Mouse (Mus musculus): ENCODE measurements around the gene Adk. TPM values are rescaled to one million over a fixed set of nuclear protein-coding genes. Genes with fewer than 3 reads are reported as not detected.
A peak's percentile ranks its signal among the peaks of the same experiment; 100 is the strongest.

The Adk gene
- polyA plus RNA-seq, 1 experiment from 2014 or later: 180 TPM

DNA sequence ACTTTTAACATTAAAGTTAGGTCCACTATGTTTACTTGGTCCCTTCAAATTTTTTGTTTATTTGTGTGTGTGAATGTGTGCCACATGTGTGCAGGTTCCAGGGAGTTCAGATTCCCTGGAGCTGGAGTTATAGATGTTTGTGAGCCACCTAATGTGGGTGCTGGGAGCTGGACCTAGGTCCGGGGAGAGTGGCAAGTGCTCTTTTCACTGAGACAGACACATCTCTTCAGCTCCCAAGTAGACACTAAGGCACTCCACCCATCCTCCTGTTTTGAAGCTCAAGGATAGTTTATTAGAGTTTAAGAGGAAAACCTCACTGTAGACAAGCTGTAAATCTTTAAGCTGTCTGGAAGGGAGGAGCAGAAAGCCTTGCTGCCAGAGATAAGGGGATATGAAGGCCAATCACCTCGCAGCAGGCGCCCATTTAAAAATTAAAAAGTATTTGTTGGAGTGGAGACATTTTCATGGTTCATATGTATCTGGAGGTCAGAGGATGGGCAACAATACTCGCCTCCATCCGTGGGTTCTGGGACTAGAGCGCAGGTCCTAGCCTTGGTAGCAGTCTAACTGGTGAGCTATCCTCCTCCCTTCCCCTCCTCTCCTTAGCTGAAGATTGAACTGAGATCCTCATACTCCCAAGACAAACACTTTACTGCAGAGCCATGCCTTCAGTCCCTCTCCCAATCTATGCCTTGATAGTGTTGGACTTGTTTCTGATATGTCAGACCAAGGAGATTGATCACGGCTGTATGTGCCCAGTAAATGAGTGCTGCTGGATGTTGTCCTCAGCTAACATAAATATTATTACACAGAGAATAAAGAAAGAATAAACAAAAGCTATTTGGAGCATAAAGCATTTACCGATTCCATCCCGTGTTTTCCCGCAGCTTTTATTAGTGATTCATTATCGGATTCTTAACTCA lies 22.3 kb downstream of the Adk start:
- Histone ChIP-seq H3K36me3 (ENCODE audit: control insufficient read depth, insufficient read depth, low read length) (no peaks in the 10 kb centered on the region), H3K27me3 (replicated peaks; ENCODE audit: control insufficient read depth, insufficient read depth, low read length) (no peaks in the 10 kb centered on the region), H3K9me3 (ENCODE audit: control insufficient read depth, low read length) (no peaks in the 10 kb centered on the region), H3K4me3 (ENCODE audit: low read depth, low read length) (peak overlapping the region; percentile 61; the same call in 1 of the 2 replicates), H3K27ac (ENCODE audit: low read depth) (no peak overlapping the region; the same call in 1 of the 2 replicates), H3K9ac (ENCODE audit: low read length) (no peak overlapping the region), H3K4me1 (replicated peaks; ENCODE audit: control insufficient read depth, insufficient read depth, low read length) (peaks cover 20% of the 10 kb centered on the region), H3K4me2 (ENCODE audit: low read length) (peak overlapping the region; percentile 70)
- DNase-seq (ENCODE audit: low spot score) (no peak), ATAC-seq (replicated peaks; ENCODE audit: low FRiP score, low TSS enrichment, low read depth) (no peak)
- WGBS: 33% methylated on average over 11 of the region's 11 CpGs

DNA sequence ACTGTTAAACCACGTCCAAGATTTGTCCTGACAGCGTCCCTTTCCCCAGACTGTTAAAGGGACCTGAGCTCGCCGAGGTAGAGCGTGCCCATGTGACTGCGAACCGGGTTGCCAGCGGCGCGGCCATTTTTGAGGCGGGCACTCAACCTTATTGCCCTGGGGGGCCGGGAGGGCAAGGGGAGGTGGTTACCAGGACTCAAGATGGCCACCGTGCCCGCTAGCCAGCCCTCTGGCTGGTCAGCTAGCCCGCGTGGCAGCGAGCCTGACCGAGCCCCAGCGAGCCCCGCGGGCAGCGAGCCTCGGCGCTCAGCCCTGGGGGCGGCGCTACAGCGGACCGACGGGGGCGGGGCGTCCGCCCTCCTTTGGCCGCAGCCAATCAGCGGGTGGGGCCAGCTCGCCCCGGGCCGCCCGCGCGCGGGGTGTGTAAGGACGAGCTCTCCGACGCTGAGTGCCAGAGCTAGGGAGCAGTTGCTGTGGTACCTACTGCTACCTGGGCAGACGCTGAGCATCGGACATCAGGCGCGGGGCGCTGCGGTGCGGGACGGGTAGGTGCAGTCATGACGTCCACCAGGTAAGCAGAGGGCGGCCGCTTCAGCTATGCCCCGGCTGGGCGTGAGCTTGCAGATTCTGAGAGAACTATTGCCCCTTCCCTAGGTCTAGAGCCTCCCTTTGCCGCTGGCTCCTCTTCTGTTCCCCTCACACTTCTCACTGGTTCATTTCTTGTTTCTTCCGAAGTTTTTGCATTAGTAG lies 23.6 kb downstream of the Adk start:
- Histone ChIP-seq H3K27me3 (replicated peaks; ENCODE audit: control insufficient read depth, insufficient read depth, low read length) (no peaks in the 10 kb centered on the region), H3K4me1 (replicated peaks; ENCODE audit: control insufficient read depth, insufficient read depth, low read length) (peaks cover 20% of the 10 kb centered on the region), H3K9ac (ENCODE audit: low read length) (peak overlapping the region; percentile 64), H3K4me2 (ENCODE audit: low read length) (peak overlapping the region; percentile 70), H3K36me3 (ENCODE audit: control insufficient read depth, insufficient read depth, low read length) (no peaks in the 10 kb centered on the region), H3K27ac (ENCODE audit: low read depth) (peak overlapping the region; percentile 77), H3K4me3 (ENCODE audit: low read depth, low read length) (peak overlapping the region; percentile 61), H3K9me3 (ENCODE audit: control insufficient read depth, low read length) (no peaks in the 10 kb centered on the region)
- DNase-seq (ENCODE audit: low spot score) (peak; percentile 92), ATAC-seq (replicated peaks; ENCODE audit: low FRiP score, low TSS enrichment, low read depth) (peak; percentile 98)
- under 1% methylated on average over 48 of the region's 59 CpGs for WGBS

DNA sequence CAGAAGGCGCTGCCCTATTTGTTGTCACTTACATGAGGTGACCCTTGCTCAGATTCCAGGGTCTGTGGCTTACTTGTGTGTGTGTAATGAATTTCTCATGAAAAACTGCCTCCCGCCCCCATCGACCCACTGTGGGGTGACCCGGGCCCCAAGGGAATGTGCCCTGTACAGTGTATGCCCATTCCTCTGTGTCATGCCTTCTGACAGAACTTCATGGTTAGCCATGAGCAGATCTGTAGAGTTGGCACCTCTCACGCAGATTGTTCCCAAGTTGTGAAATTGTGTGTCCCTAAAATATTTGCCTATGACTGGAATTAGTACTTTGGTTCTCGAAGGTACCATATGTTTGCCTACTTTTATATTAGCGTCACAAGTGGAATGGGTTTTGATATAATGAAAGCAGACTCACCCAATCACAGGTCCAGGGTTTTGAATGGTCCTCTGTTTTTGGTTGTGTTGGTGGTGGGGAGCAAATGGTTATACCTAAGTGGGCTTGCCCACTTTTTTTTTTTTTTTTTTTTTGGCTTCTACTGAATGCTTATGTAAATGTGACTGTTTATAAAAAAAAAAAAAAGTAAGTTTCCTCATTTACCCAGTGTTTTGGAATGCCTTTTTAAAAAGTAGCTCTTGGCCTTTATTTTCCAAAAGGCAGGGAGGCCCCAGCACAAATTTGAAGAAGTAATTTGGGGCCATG lies 24.3 kb downstream of the Adk start:
- 39% methylated on average over 7 of the region's 7 CpGs for WGBS
- no peak for DNase-seq (ENCODE audit: low spot score)
- H3K27ac ChIP-seq (ENCODE audit: low read depth): no peak overlapping the region

GRCm38 (mm10) chr14:21077939-21078338 lies 25.6 kb downstream of the Adk start:
- 75% methylated on average over 4 of the region's 4 CpGs for WGBS
- Histone ChIP-seq H3K4me1 (replicated peaks; ENCODE audit: control insufficient read depth, insufficient read depth, low read length) (peaks cover 20% of the 10 kb centered on the region), H3K27me3 (replicated peaks; ENCODE audit: control insufficient read depth, insufficient read depth, low read length) (no peaks in the 10 kb centered on the region), H3K4me2 (ENCODE audit: low read length) (no peak overlapping the region), H3K9me3 (ENCODE audit: control insufficient read depth, low read length) (no peaks in the 10 kb centered on the region), H3K9ac (ENCODE audit: low read length) (no peak overlapping the region), H3K27ac (ENCODE audit: low read depth) (no peak overlapping the region), H3K4me3 (ENCODE audit: low read depth, low read length) (no peak overlapping the region), H3K36me3 (ENCODE audit: control insufficient read depth, insufficient read depth, low read length) (no peaks in the 10 kb centered on the region)
- DNase-seq (ENCODE audit: low spot score): no peak
- no peak for ATAC-seq (replicated peaks; ENCODE audit: low FRiP score, low TSS enrichment, low read depth)

More for the DNA sequence above, 24.3 kb downstream of the Adk start:
- no peaks in the 10 kb centered on the region for H3K9me3 ChIP-seq (ENCODE audit: control insufficient read depth, low read length)
- no peak for ATAC-seq (replicated peaks; ENCODE audit: low FRiP score, low TSS enrichment, low read depth)
- H3K4me2 ChIP-seq (ENCODE audit: low read length): peak overlapping the region; percentile 70
- H3K9ac ChIP-seq (ENCODE audit: low read length): peak overlapping the region; percentile 64
- no peaks in the 10 kb centered on the region for H3K36me3 ChIP-seq (ENCODE audit: control insufficient read depth, insufficient read depth, low read length)
- peaks cover 20% of the 10 kb centered on the region for H3K4me1 ChIP-seq (replicated peaks; ENCODE audit: control insufficient read depth, insufficient read depth, low read length)
- H3K4me3 ChIP-seq (ENCODE audit: low read depth, low read length): peak overlapping the region; percentile 61
- H3K27me3 ChIP-seq (replicated peaks; ENCODE audit: control insufficient read depth, insufficient read depth, low read length): no peaks in the 10 kb centered on the region

DNA sequence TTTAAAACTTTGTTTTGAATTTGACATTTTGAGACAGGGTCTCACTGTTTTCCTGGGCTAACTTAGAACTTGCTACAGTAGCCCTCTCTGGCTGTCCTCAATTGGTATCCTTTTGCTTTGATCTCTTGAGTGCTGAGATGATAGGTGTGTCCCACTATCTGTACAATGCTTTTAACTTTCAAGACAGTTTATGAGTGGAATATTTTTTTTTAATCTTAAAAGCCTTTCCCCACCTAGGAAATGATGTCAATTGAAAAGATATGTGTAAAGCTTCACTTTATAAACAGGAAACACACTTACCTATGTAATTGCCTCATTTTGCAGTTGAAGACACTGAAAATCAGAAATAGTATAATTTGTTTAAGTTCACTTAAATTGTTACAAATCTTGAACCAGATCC lies 26.1 kb downstream of the Adk start:
- ATAC-seq (replicated peaks; ENCODE audit: low FRiP score, low TSS enrichment, low read depth): no peak
- H3K27me3 ChIP-seq (replicated peaks; ENCODE audit: control insufficient read depth, insufficient read depth, low read length): no peaks in the 10 kb centered on the region
- no peaks in the 10 kb centered on the region for H3K36me3 ChIP-seq (ENCODE audit: control insufficient read depth, insufficient read depth, low read length)
- no peak overlapping the region for H3K9ac ChIP-seq (ENCODE audit: low read length)
- no peaks in the 10 kb centered on the region for H3K9me3 ChIP-seq (ENCODE audit: control insufficient read depth, low read length)
- H3K4me3 ChIP-seq (ENCODE audit: low read depth, low read length): no peak overlapping the region
- peaks cover 20% of the 10 kb centered on the region for H3K4me1 ChIP-seq (replicated peaks; ENCODE audit: control insufficient read depth, insufficient read depth, low read length)
- no peak overlapping the region for H3K27ac ChIP-seq (ENCODE audit: low read depth)
- no peak for DNase-seq (ENCODE audit: low spot score)
- no peak overlapping the region for H3K4me2 ChIP-seq (ENCODE audit: low read length)

- WGBS: 60% methylated on average over 1 of the region's 1 CpGs
Measured at GRCm38 (mm10) chr14:21082823-21083222, 30.4 kb downstream of the Adk start.

DNA sequence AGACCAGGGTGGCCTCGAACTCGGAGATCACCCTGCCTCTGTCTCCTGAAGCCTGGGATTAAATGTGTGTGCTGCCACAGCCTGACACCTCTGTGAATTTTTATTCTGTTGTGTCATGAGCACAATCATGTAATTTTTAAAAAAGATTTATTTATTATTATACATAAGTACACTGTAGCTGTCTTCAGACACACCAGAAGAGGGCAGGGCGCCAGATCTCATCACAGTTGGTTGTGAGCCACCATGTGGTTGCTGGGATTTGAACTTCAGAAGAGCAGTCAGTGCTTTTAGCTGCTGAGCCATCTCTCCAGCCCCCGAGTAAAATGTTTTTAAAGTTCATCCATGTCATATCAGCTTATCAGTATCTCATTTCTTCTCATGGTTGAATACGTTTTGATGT lies 33.3 kb downstream of the Adk start:
- H3K4me3 ChIP-seq (ENCODE audit: low read depth, low read length): no peak overlapping the region
- WGBS: 79% methylated on average over 5 of the region's 5 CpGs
- H3K9me3 ChIP-seq (ENCODE audit: control insufficient read depth, low read length): no peaks in the 10 kb centered on the region
- no peaks in the 10 kb centered on the region for H3K36me3 ChIP-seq (ENCODE audit: control insufficient read depth, insufficient read depth, low read length)
- no peak overlapping the region for H3K27ac ChIP-seq (ENCODE audit: low read depth)
- no peak overlapping the region for H3K4me2 ChIP-seq (ENCODE audit: low read length)
- ATAC-seq (replicated peaks; ENCODE audit: low FRiP score, low TSS enrichment, low read depth) (no peak), DNase-seq (ENCODE audit: low spot score) (no peak)
- no peak overlapping the region for H3K9ac ChIP-seq (ENCODE audit: low read length)
- H3K27me3 ChIP-seq (replicated peaks; ENCODE audit: control insufficient read depth, insufficient read depth, low read length): no peaks in the 10 kb centered on the region
- peaks cover 26% of the 10 kb centered on the region for H3K4me1 ChIP-seq (replicated peaks; ENCODE audit: control insufficient read depth, insufficient read depth, low read length)

More at GRCm38 (mm10) chr14:21082823-21083222, 30.4 kb downstream of the Adk start:
- H3K9me3 ChIP-seq (ENCODE audit: control insufficient read depth, low read length): no peaks in the 10 kb centered on the region
- H3K4me1 ChIP-seq (replicated peaks; ENCODE audit: control insufficient read depth, insufficient read depth, low read length): peaks cover 13% of the 10 kb centered on the region
- no peak overlapping the region for H3K9ac ChIP-seq (ENCODE audit: low read length)
- H3K4me2 ChIP-seq (ENCODE audit: low read length): no peak overlapping the region
- H3K4me3 ChIP-seq (ENCODE audit: low read depth, low read length): no peak overlapping the region
- H3K27ac ChIP-seq (ENCODE audit: low read depth): no peak overlapping the region
- DNase-seq (ENCODE audit: low spot score) (no peak), ATAC-seq (replicated peaks; ENCODE audit: low FRiP score, low TSS enrichment, low read depth) (no peak)
- no peaks in the 10 kb centered on the region for H3K36me3 ChIP-seq (ENCODE audit: control insufficient read depth, insufficient read depth, low read length)
- no peaks in the 10 kb centered on the region for H3K27me3 ChIP-seq (replicated peaks; ENCODE audit: control insufficient read depth, insufficient read depth, low read length)

DNA sequence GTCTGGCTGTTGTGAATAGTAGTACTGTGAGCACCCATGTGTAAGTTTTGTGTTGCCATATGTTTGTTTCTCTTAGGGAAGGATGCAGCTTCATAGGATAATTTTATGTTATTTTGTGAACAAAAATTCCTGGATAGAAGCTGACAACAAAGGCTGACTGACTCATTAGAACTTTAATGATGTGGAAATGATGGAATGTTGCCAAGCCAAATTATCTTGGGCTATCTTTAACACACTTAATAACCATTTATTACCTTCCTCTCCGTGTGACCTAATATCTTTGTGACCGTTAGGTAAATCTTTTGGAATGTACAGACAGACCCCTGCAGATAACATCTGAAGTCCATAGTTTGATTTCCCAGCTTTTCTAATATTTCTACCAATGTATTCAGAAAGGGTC lies 33.7 kb downstream of the Adk start:
- no peak overlapping the region for H3K27ac ChIP-seq (ENCODE audit: low read depth)

More for the DNA sequence above, 33.7 kb downstream of the Adk start:
- H3K4me2 ChIP-seq (ENCODE audit: low read length): no peak overlapping the region
- H3K4me3 ChIP-seq (ENCODE audit: low read depth, low read length): no peak overlapping the region
- H3K9ac ChIP-seq (ENCODE audit: low read length): no peak overlapping the region
- H3K4me1 ChIP-seq (replicated peaks; ENCODE audit: control insufficient read depth, insufficient read depth, low read length): peaks cover 26% of the 10 kb centered on the region
- no peaks in the 10 kb centered on the region for H3K36me3 ChIP-seq (ENCODE audit: control insufficient read depth, insufficient read depth, low read length)
- H3K27me3 ChIP-seq (replicated peaks; ENCODE audit: control insufficient read depth, insufficient read depth, low read length): no peaks in the 10 kb centered on the region
- ATAC-seq (replicated peaks; ENCODE audit: low FRiP score, low TSS enrichment, low read depth) (no peak), DNase-seq (ENCODE audit: low spot score) (no peak)
- 22% methylated on average over 2 of the region's 2 CpGs for WGBS
- H3K9me3 ChIP-seq (ENCODE audit: control insufficient read depth, low read length): no peaks in the 10 kb centered on the region
